Mouse (Mus musculus) midbrain, embryonic 16.5 days (tissue): ENCODE data around the gene Zbtb7b. TPM values are rescaled to one million over a fixed set of nuclear protein-coding genes. Genes with fewer than 3 reads are reported as not detected.
A peak's percentile ranks its signal among the peaks of the same experiment; 100 is the strongest.

Experiments
- ATAC-seq: fragments of 200-750 bp; cut with Nextera tagmentation; 2 replicates; pipeline ENCODE4 v1.8.0; 2017; ENCODE audit warnings: moderate TSS enrichment
- H3K27ac ChIP-seq: fragments of 300-500 bp; sonication (generic); 2 replicates; pipeline ENCODE4 v1.5.1; 2014; ENCODE audit warnings: mild to moderate bottlenecking, low read length, mixed read lengths
- H3K27me3 ChIP-seq: fragments of 300-500 bp; sonication (generic); 2 replicates; pipeline ENCODE4 v1.6.1; 2014; ENCODE audit warnings: low read depth, low read length, mixed read lengths; ENCODE audit not compliant: control insufficient read depth, insufficient read depth
- H3K36me3 ChIP-seq: fragments of 300-500 bp; sonication (generic); 2 replicates; pipeline ENCODE4 v1.6.1; 2014; ENCODE audit warnings: mild to moderate bottlenecking, low read length, moderate library complexity, mixed read lengths; ENCODE audit not compliant: control insufficient read depth, insufficient read depth
- H3K4me1 ChIP-seq: fragments of 300-500 bp; sonication (generic); 2 replicates; pipeline ENCODE4 v1.6.1; 2014; ENCODE audit warnings: mild to moderate bottlenecking, low read length, mixed read lengths; ENCODE audit not compliant: control insufficient read depth, insufficient read depth
- H3K4me2 ChIP-seq: fragments of 300-500 bp; sonication (generic); 2 replicates; pipeline ENCODE4 v1.6.1; 2014; ENCODE audit warnings: mild to moderate bottlenecking, low read length, mixed read lengths
- H3K4me3 ChIP-seq: fragments of 300-500 bp; sonication (generic); 2 replicates; pipeline ENCODE4 v1.5.1; 2014; ENCODE audit warnings: low read depth, mild to moderate bottlenecking, low read length, moderate library complexity, mixed read lengths
- H3K9ac ChIP-seq: fragments of 300-500 bp; sonication (generic); 2 replicates; pipeline ENCODE4 v1.6.1; 2014; ENCODE audit warnings: low read depth, low read length, mixed read lengths
- H3K9me3 ChIP-seq: fragments of 300-500 bp; sonication (generic); replicated peaks from 2 replicates; pipeline ENCODE4 v1.6.1; 2014; ENCODE audit warnings: mild to moderate bottlenecking, low read length, mixed read lengths; ENCODE audit not compliant: control insufficient read depth, poor library complexity, severe bottlenecking
- WGBS: fragments of 180-500 bp; shearing (Covaris S2); extraction: QIAGEN DNeasy Blood & Tissue Kit; methylation state at CpG from one replicate; pipeline ENCODE4 v1.1.7; 2014; 5-methylcytosine and 5-hydroxymethylcytosine counted together
- polyA plus RNA-seq: library from polyadenylated mRNA; unstranded; fragments of >200 nt; fragmentation: Nextera tagmentation; extraction: Ambion mirVana; gene quantifications from 2 replicates; pipeline ENCODE4 v1.2.1, GENCODE M21; 2015

Zbtb7b gene
- polyA plus RNA-seq, 1 experiment from 2014 or later: 0.49 TPM

DNA sequence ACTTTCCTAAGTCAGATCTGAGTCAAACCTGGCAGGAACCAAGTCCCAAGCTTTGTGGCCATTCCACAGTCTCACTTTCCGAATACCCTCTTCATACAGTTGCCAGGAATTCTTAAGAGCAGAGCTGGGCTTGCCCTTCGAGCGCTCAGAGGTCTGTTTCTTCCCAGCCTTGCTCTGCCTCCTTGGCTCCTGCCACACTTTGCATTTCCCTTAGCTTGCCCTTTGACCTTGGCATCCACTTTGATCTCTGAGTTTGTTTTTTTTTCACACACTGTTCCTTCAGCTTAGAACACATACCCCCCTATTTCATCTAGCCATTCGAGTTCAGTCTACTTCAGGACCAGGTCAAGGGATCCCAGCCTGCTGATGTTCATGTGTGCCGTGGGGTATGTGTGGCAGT lies 43.3 kb downstream of the Zbtb7b start:
- no peak overlapping the region for H3K9ac ChIP-seq
- no peaks in the 10 kb centered on the region for H3K36me3 ChIP-seq
- H3K9me3 ChIP-seq: no peaks in the 10 kb centered on the region
- no peak overlapping the region for H3K27ac ChIP-seq
- no peak for ATAC-seq
- no peak overlapping the region for H3K4me3 ChIP-seq
- peaks cover 14% of the 10 kb centered on the region; the same call in 1 of the 2 replicates for H3K4me1 ChIP-seq
- 71% methylated on average over 5 of the region's 5 CpGs for WGBS
- no peak overlapping the region for H3K4me2 ChIP-seq
- peaks cover 3% of the 10 kb centered on the region; the same call in 1 of the 2 replicates for H3K27me3 ChIP-seq

DNA sequence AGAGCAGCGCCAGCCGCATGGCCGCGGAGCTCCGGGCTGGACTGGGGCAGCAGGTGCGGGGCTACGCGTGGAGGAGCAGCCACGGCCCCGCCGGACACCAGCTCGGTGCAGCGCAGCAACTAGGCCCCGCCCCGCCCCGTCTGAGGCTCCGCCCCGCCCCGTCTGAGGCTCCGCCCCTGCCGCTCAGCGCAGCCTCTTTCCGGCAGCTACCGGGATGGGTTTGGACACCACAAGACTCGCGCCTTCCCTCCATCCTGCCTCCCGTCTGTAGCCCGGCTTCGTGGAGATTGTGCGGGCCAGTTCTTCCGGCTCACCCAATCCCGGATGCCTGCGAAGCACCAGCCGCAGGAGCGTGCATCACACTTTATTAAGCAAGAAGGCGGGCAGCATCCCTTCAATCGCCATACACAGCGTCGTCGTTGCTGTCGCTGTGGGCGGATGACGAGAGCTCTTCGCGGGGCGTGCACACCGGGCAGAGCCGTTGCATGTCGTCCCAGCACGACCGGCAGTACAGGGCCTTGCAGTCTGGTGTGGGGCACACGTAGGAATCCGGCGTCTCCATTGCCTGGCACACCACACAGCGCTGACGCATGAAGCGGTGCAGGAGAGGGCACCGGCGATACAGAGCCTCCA lies 44.6 kb downstream of the Zbtb7b start, which contains the start of gene Adam15:
Gene Adam15 (minus strand): TSS at position 128 of the 633 bp plus-strand sequence.
- WGBS: 1% methylated on average over 47 of the region's 59 CpGs
- Histone ChIP-seq H3K27ac (peak within 1 kb of the TSS; percentile 81), H3K4me2 (peak within 1 kb of the TSS; percentile 93), H3K4me1 (peaks cover 14% of the 10 kb centered on the region; the same call in 1 of the 2 replicates), H3K4me3 (peak within 1 kb of the TSS; percentile 65), H3K27me3 (peaks cover 3% of the 10 kb centered on the region; the same call in 1 of the 2 replicates), H3K36me3 (no peaks in the 10 kb centered on the region), H3K9ac (peak within 1 kb of the TSS; percentile 82), H3K9me3 (no peaks in the 10 kb centered on the region)
- peak; percentile 95 for ATAC-seq

DNA sequence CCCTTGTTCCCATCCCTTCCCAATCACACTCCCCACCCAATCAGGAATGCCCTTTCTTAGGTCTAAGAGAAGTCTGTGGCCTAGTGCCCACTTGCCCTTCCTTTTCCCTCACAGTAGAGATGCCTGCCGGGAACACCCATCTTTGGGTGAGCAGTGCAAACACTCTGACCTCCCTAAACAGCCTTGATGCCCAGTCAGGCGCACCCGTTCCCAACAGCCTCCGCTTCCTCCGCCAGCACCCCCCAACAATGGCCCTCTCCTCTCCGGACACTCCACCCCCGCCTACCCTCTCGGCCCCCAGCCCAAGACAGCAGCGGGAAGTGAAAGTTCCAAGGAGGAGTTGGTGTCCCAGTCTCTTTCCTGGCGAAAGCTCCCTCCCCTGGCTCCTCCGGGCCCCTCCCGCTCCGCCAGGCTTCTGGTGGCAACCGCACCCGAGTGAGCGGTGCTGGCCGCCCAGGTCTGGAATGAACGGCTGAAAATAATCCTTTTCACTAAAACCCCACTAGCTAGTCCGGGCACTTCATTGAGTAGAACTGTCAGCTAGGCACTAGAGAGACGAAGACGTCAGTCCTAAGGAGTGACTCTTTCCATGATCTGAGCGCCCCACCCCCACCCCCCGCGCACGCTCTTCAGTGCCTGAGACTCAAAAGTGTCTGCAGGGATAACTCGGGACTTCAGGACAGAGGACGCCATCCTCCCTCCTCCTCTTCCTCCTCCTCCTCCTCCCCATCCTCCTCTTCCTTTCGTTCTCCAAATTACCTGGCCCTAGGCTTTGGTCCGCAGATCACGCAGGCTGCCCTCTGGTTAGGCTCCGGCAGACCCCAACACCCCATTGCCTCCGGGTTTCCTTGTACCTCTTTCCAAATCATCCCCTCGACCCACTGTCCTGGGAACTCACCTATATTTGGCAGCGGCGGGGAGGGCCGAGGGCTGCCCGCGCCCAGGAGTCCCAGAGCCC lies 45.4 kb downstream of the Zbtb7b start:
- ATAC-seq: peak; percentile 52
- Histone ChIP-seq H3K36me3 (no peaks in the 10 kb centered on the region), H3K27ac (peak overlapping the region; percentile 81), H3K4me2 (peak overlapping the region; percentile 93), H3K4me3 (peak overlapping the region; percentile 65), H3K27me3 (peaks cover 3% of the 10 kb centered on the region; the same call in 1 of the 2 replicates), H3K4me1 (peaks cover 14% of the 10 kb centered on the region; the same call in 1 of the 2 replicates), H3K9ac (peak overlapping the region; percentile 82), H3K9me3 (no peaks in the 10 kb centered on the region)
- WGBS: under 1% methylated on average over 38 of the region's 38 CpGs

DNA sequence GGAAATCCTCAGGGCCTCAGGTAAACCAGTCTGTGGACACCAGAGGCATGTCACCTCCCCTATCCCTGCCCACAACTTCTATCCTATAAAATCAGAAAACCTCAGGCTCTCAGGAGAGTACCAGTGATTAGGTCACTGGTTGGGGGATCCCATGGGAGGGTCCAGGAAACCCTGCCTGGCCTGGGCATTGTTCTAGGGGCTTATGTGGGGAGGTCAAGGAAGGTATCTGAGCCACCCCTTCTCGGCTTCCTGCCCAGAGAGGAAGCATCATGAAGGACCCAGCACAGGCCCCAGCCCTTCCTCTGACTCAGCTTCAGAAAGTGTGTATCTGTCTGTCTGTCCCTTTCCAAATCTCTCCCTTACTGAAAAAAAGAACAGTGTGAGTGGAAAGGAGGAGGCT lies 46.7 kb downstream of the Zbtb7b start:
- H3K27ac ChIP-seq: no peak overlapping the region
- no peaks in the 10 kb centered on the region for H3K36me3 ChIP-seq
- 48% methylated on average over 1 of the region's 1 CpGs for WGBS
- H3K4me1 ChIP-seq: peaks cover 14% of the 10 kb centered on the region; the same call in 1 of the 2 replicates
- no peak for ATAC-seq
- peaks cover 3% of the 10 kb centered on the region; the same call in 1 of the 2 replicates for H3K27me3 ChIP-seq
- no peak overlapping the region for H3K4me3 ChIP-seq
- H3K4me2 ChIP-seq: no peak overlapping the region
- H3K9me3 ChIP-seq: no peaks in the 10 kb centered on the region
- no peak overlapping the region for H3K9ac ChIP-seq

DNA sequence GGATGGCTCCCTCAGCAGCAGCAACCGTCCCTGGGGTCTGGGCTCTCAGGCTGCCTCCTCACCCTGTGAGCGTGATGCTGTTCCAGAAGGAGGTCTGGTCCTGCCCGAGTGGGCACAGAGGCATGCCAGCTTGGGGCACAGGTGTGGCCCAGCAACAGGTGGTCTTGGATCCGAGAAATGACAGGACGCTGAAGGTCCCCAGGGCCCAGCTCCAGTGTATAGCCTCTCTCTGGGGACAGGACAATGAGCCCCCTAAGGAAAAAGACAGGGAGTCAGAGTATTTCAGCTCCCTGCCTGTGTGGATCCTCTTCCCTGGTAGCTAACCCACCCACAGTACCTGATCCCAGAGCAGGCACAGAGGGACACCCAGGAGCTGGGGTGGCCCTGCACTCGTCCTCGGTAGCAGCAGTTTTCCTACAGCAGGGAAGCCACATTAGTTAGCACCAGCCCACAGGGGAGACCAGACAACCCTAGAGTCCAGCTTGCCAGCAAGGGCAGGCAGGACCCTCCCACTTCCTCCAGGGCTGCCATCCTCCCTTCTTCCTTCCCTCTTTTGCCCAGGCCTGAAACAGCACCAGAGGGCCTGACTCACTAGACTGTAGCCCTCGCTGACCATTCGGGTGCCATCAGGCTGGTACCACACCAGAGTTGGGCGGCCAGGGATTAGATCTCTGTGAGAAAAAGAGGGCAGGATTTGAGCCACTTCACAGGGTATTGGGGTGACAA lies 47.6 kb downstream of the Zbtb7b start:
- Histone ChIP-seq H3K9ac (no peak overlapping the region), H3K27me3 (peaks cover 3% of the 10 kb centered on the region; the same call in 1 of the 2 replicates), H3K4me1 (peaks cover 14% of the 10 kb centered on the region; the same call in 1 of the 2 replicates), H3K4me2 (no peak overlapping the region), H3K4me3 (no peak overlapping the region), H3K27ac (no peak overlapping the region), H3K9me3 (no peaks in the 10 kb centered on the region), H3K36me3 (no peaks in the 10 kb centered on the region)
- 85% methylated on average over 10 of the region's 10 CpGs for WGBS
- ATAC-seq: no peak

DNA sequence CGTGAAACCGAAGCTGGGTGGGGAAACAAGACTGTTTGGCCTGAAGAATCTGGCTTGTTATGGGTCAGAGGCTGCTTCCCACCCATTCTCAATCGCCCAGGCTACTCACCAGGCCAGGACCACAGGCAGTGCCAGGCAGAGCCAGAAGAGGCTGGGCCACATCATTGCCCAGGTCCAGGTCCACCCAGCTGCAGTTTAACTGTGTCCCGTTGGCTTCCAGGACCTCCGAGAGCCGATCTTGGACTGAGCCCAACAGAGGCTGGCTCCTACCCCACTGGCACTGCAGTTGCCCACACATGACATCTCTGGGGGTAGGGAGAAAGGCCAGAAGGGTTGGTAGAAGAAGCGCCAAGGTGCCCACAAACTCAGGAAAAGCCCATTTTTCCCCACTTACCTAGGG lies 51.3 kb downstream of the Zbtb7b start:
- peaks cover 18% of the 10 kb centered on the region for H3K4me1 ChIP-seq
- no peaks in the 10 kb centered on the region for H3K9me3 ChIP-seq
- no peak overlapping the region for H3K4me3 ChIP-seq
- H3K9ac ChIP-seq: no peak overlapping the region
- no peaks in the 10 kb centered on the region for H3K27me3 ChIP-seq
- no peaks in the 10 kb centered on the region for H3K36me3 ChIP-seq
- WGBS: 83% methylated on average over 7 of the region's 7 CpGs
- no peak overlapping the region for H3K27ac ChIP-seq
- ATAC-seq: no peak
- H3K4me2 ChIP-seq: no peak overlapping the region

DNA sequence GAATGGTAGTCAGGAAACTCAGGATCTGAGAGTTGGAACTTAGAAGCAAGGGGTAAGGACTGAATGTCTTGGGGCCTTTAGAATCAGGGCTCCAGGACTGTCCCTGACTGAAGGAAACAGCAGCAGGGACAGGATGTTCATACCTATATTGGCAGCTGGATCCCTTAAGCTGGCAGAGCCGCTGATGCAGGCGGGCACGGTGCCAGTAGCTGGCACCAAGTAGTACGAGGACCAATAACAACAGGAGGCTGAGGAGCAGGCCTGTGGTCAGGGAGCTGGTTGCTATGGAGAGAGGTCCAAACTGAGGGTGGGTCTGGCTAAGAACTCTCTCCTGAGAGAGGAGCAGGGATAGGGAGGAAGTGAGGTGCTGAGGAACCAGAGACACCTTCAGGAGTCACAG lies 52.8 kb downstream of the Zbtb7b start:
- no peaks in the 10 kb centered on the region for H3K36me3 ChIP-seq
- no peaks in the 10 kb centered on the region for H3K9me3 ChIP-seq
- WGBS: 78% methylated on average over 4 of the region's 4 CpGs
- no peak overlapping the region for H3K4me3 ChIP-seq
- H3K4me2 ChIP-seq: no peak overlapping the region
- no peak overlapping the region for H3K9ac ChIP-seq
- no peak overlapping the region for H3K27ac ChIP-seq
- no peak for ATAC-seq
- H3K27me3 ChIP-seq: no peaks in the 10 kb centered on the region
- H3K4me1 ChIP-seq: peaks cover 29% of the 10 kb centered on the region

DNA sequence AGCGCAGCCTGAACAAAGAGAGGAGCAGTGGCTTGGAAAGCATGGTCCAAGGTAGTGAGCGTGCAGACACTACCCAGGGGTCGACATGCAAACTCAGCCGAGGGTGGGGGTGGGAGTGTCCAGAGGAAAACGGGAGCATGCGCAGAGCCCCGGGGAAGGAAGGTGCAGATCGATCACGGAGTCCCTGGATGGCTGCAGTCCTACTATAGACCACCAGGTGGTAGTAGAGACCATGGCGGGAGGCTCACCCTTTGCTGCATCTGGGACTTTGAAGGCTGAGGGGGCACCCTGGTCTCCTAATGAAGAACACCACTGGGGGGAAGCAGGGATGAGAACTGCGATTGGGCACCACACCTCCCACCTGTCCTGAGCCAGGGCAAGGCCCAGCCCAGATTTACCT lies 54.1 kb downstream of the Zbtb7b start:
- 3% methylated on average over 11 of the region's 11 CpGs for WGBS
- H3K9ac ChIP-seq: peak overlapping the region; percentile 40
- H3K4me1 ChIP-seq: peaks cover 34% of the 10 kb centered on the region
- peak overlapping the region; percentile 29 for H3K4me3 ChIP-seq
- ATAC-seq: peak; percentile 37
- no peaks in the 10 kb centered on the region for H3K9me3 ChIP-seq
- H3K27ac ChIP-seq: no peak overlapping the region
- H3K36me3 ChIP-seq: no peaks in the 10 kb centered on the region
- no peaks in the 10 kb centered on the region for H3K27me3 ChIP-seq
- peak overlapping the region; percentile 63 for H3K4me2 ChIP-seq
